Mouse (Mus musculus): Measurements from ENCODE around the gene Kat2b.
"Not testable (repeated sequence)": the region's sequence is repeated elsewhere in the genome, so short reads cannot be mapped to it uniquely, and the experiment has no call there.

Gene Kat2b

GRCm38 (mm10) chr17:53566161-53566918, at the start of gene Kat2b:
Gene Kat2b, plus strand, starts transcription at chr17:53566861.
- DNase-seq = no peak

GRCm38 (mm10) chr17:53519364-53519763, 47.3 kb upstream of the Kat2b start:
- DNase-seq = no peak

- DNase-seq = no peak
These were observed 46.2 kb upstream of the Kat2b start for GRCm38 (mm10) chr17:53520509-53520908.

- no peak for DNase-seq
These were observed 38.6 kb upstream of the Kat2b start for GRCm38 (mm10) chr17:53528034-53528433.

- no peak for DNase-seq
These were observed 35.5 kb upstream of the Kat2b start for GRCm38 (mm10) chr17:53531160-53531559.

GRCm38 (mm10) chr17:53532425-53532824, 34.2 kb upstream of the Kat2b start:
- no peak for DNase-seq

GRCm38 (mm10) chr17:53539351-53539750, 27.3 kb upstream of the Kat2b start, which contains the start of gene Pp2d1:
Gene Pp2d1, minus strand, starts transcription at chr17:53539451.
- not testable (repeated sequence) for DNase-seq

- DNase-seq = no peak
These were observed 24.1 kb upstream of the Kat2b start for GRCm38 (mm10) chr17:53542536-53542935.

- DNase-seq = no peak
These were observed 22.9 kb upstream of the Kat2b start for GRCm38 (mm10) chr17:53543591-53544324.

- DNase-seq = no peak
These were observed 15.1 kb upstream of the Kat2b start for GRCm38 (mm10) chr17:53551306-53552299.

GRCm38 (mm10) chr17:53554088-53554487, 12.6 kb upstream of the Kat2b start:
- no peak for DNase-seq

GRCm38 (mm10) chr17:53554813-53555212, 11.8 kb upstream of the Kat2b start:
- DNase-seq = no peak

- no peak for DNase-seq
These were observed 9.2 kb upstream of the Kat2b start for GRCm38 (mm10) chr17:53557443-53557842.

- no peak for DNase-seq
These were observed 7.0 kb upstream of the Kat2b start for GRCm38 (mm10) chr17:53559646-53560045.

GRCm38 (mm10) chr17:53561458-53562029, 5.1 kb upstream of the Kat2b start:
- no peak for DNase-seq

- no peak for DNase-seq
These were observed 1.8 kb upstream of the Kat2b start for GRCm38 (mm10) chr17:53564837-53565236.

- DNase-seq = peak; percentile 59 to 66
These were observed 271 bp downstream of the Kat2b start for GRCm38 (mm10) chr17:53566919-53567345.

- DNase-seq = peak; percentile 47 to 58
These were observed 863 bp downstream of the Kat2b start for GRCm38 (mm10) chr17:53567346-53568101.

- DNase-seq = peak; percentile 87 to 88
These were observed 1.5 kb downstream of the Kat2b start for GRCm38 (mm10) chr17:53568118-53568517.

GRCm38 (mm10) chr17:53568734-53569386, 2.2 kb downstream of the Kat2b start:
- DNase-seq = no peak

- peak; percentile 57 to 79 for DNase-seq
These were observed 3.2 kb downstream of the Kat2b start for GRCm38 (mm10) chr17:53569829-53570228.

Measured in thymus, adult 18-20 months (tissue).